Mouse (Mus musculus): ENCODE measurements around the gene Vdac1. TPM values are rescaled to one million over a fixed set of nuclear protein-coding genes. Genes with fewer than 3 reads are reported as not detected.

The Vdac1 gene
- polyA plus RNA-seq, 1 experiment from 2014 or later: 226 TPM

GRCm38 (mm10) chr11:52419861-52420260 is 59.2 kb downstream of the Vdac1 start:
- DNase-seq (ENCODE audit: low spot score): no peak

DNA sequence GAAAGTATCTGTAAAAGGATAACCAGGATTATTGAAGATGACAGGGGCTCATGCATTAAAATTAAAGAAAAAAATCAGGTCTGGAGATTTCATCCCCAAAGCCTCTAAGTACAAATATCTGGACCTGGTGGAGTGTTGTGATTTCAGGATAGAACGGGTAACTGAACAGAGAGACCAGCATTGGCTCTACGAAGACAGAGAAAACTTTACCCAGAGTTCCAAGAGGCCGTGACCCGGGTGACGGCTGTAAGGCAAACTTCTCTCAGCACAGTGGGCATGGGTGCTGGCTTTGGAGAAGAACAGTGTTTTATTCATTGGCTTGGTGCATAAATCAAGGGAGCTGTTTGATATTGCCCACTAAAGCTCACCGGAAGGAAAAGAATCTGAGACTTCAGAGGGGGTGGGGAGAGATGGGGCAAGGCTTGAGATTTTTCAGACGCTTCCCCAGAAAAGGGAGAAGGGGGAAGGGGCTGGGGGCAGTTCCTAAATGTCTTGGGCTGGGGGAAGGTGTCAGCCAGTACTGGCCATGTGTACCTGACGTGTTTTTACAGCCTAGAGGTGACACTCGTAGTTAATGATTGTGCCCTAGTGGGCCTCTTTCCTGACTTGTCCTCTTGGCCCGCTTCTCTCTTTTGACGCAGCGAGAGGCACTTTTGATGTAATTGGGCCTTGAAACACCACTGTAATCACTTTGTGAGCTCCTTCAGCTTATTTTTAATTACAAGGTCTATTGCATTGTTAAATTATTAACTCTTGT is 59.8 kb downstream of the Vdac1 start:
- no peak for DNase-seq (ENCODE audit: low spot score)

GRCm38 (mm10) chr11:52421053-52421778 is 60.6 kb downstream of the Vdac1 start:
- peak; percentile 71 for DNase-seq (ENCODE audit: low spot score)

DNA sequence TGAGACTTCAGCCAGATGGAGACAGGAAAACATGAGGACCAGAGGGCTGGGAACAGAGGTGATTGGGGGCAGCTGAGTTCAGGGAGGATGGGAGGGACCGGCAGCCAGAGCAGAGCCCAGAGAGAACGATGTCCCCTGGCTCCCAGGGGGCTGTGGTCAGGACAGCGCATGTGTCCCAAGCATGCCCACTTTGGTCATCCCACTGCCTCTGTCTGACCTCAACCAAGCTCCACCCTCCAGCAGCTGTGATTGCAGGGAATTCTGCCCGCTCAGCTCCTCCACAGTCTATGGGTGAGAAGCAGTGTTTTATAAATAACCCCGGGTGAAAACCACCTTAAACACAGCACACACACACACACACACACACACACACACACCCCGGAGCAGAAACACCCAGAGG is 68.8 kb downstream of the Vdac1 start:
- no peak for DNase-seq (ENCODE audit: low spot score)

DNA sequence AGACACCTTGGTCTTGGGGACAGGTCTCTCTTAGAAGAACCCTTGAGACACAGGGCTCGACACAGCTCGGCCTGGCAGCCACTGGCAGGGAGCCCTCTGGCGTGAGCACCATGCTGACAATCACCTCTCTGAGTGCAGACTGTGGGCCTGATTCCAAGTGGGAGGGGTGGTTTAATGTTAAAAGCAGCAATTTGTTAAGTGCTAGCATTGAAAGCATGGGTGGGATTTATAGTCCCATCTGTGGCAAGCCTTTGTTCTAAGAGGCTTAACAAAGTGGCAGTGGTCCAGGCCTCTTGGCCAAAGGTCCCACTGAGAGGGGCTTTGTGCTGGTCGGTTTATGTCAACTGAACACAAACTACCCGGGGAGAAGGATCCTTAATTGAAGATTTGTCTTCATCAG is 70.9 kb downstream of the Vdac1 start:
- no peak for DNase-seq (ENCODE audit: low spot score)

DNA sequence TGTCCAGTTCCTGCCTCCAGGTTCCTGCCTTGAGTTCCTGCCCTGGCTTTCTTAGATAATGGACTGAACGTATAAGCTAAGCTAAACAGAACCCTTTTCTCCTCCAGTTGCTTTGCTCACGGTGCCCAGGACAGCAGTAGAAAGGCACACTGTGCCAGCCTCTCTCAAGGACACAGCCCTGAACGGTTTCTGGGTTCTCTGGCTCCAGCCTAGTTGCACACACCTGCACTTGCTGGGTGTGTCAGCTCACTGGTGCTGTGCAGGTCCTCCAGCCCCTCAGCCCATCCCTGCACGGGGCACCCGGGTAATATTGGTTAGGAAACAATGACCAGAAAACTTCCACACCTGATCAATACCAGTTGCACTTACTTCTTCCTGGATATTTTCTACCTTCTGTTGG is 71.5 kb downstream of the Vdac1 start:
- no peak for DNase-seq (ENCODE audit: low spot score)

DNA sequence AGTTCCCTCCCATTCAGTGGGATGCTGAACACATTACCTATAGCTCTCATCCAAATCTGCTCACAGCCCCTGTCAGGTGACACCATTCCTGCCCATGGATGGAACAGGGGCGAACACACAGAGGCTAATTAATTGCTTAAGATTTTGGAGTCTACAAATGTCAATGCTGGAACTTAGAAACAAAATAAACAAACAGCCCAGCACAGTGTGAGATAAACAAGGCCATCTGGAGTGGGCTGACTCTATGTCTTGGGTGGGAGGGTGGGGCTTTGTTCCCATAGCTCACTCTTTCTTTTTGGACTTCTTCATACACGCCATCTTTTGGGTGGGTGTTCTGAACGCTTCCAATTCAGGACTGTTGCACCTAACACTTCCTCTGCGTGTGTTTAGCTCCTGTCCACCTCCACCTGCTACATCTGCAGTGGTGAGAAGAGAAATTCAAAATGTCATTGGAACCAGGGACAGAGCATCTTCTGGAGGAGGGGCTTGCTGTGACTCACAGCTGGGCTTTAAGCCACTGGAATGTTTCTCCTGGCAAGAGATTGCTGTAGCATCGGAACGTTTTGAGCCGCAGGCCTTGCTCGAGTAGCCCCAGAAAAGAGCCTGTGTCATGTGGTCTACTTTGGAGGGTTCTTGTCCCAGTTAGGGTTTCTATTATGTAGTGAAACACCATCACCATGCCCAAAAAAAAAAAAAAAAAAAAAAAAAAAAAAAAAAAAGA is 72.6 kb downstream of the Vdac1 start:
- DNase-seq (ENCODE audit: low spot score): no peak

- DNase-seq (ENCODE audit: low spot score): no peak
Observed at GRCm38 (mm10) chr11:52433797-52434195, 73.1 kb downstream of the Vdac1 start.

DNA sequence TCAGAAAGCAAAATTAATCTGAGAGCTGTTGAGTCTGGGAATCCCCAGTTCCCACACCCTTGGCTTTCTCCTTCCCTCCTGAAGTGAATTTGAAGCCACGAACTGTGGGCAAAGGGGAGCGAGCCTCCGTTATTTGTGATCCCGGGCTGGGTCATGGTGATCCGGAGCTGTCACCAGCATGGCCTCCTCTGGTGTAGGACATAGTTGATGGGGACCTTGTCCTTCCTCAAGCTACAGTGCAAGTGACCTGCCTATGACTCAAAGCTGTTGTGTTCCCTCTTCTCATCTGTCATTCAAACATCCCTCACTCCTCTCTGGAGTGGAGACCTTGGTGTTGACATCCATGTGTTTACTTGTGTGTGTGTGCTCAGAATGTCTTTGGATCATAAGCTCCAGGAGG is 74.8 kb downstream of the Vdac1 start:
- DNase-seq (ENCODE audit: low spot score): no peak

GRCm38 (mm10) chr11:52437123-52437522 is 76.5 kb downstream of the Vdac1 start:
- DNase-seq (ENCODE audit: low spot score): no peak

Other genes starting within 250 kb of the Vdac1 start
- gene Olfr1373, start 215.3 kb upstream of the Vdac1 start, polyA plus RNA-seq (2015; fragmentation: Nextera tagmentation; extraction: Ambion mirVana): not detected in 2 replicates
- not detected in 2 replicates for gene Olfr1371, start 146.9 kb upstream of the Vdac1 start, polyA plus RNA-seq (2015; fragmentation: Nextera tagmentation; extraction: Ambion mirVana)
- gene Skp1a, start 128.9 kb upstream of the Vdac1 start, polyA plus RNA-seq (2015; fragmentation: Nextera tagmentation; extraction: Ambion mirVana): 1,041 and 1,103 TPM in 2 replicates
- gene Tcf7, start 77.8 kb upstream of the Vdac1 start, polyA plus RNA-seq (2015; fragmentation: Nextera tagmentation; extraction: Ambion mirVana): 1,084 and 1,272 TPM in 2 replicates
- gene 9530068E07Rik, start 35.6 kb downstream of the Vdac1 start, polyA plus RNA-seq (2015; fragmentation: Nextera tagmentation; extraction: Ambion mirVana): 85.6 and 89.6 TPM in 2 replicates

All from thymus, postnatal 0 days (tissue).